Mouse (Mus musculus): ENCODE results near the gene Slc30a4. TPM values are rescaled to one million over a fixed set of nuclear protein-coding genes. Genes with fewer than 3 reads are reported as not detected.

Gene Slc30a4
- polyA plus RNA-seq, 1 experiment from 2014 or later: 1.0 TPM

DNA sequence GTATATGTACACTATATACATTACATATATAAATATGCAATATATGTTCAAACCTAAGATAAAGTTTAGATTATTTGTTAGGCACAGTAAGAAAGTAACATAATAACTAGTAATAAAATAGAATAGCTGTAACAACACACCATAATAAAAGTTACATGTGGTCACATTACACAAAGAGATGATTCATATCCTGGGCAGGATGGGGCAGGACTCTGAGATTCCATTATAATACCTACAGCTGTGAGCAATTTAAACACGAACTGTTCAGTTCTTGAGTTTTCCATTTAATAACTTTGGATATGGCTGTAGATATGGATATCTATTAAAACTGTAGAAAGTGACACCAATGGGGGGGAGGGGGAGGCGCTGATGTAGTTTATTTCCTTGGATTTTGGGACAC lies 4.9 kb downstream of the Slc30a4 start:
- WGBS (ENCODE audit: insufficient replicate concordance): 68% methylated on average over 2 of the region's 2 CpGs
- no peak for ATAC-seq (ENCODE audit: low read depth)
- no peaks in the 10 kb centered on the region for H3K36me3 ChIP-seq (ENCODE audit: control insufficient read depth, insufficient read depth)
- H3K27ac ChIP-seq (ENCODE audit: low read length): no peak overlapping the region
- no peaks in the 10 kb centered on the region for H3K4me1 ChIP-seq (ENCODE audit: control insufficient read depth, low read depth, low read length)
- no peak overlapping the region for H3K4me3 ChIP-seq (ENCODE audit: low read depth, low read length)
- no peak overlapping the region for H3K9ac ChIP-seq (ENCODE audit: low read depth, low read length)
- H3K9me3 ChIP-seq (replicated peaks; ENCODE audit: control insufficient read depth, low read length): no peaks in the 10 kb centered on the region
- H3K4me2 ChIP-seq (ENCODE audit: low read depth, low read length): no peak overlapping the region
- H3K27me3 ChIP-seq (ENCODE audit: control insufficient read depth, insufficient read depth, low read depth, low read length): peaks cover 15% of the 10 kb centered on the region

DNA sequence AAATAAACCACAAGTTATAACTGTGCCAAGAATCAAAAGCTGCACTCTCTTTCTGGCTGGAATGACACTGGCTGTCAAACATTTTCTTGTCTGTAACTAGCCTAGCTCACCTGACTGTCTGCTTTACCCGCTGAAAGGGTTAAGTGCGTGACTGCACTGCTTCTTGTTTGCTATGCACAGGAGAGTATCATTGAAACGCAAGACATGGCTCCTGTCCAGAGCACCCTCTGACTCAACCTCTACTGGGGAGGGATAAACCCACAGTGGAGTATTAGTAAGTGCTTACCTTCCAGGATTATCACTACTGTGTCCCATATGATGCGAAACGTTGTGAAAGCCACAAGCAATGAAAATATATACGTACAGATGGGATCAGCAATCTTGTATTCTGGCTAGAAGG lies 15.8 kb downstream of the Slc30a4 start:
- no peak for ATAC-seq (ENCODE audit: low read depth)
- Histone ChIP-seq H3K4me3 (ENCODE audit: low read depth, low read length) (no peak overlapping the region), H3K27ac (ENCODE audit: low read length) (no peak overlapping the region), H3K36me3 (ENCODE audit: control insufficient read depth, insufficient read depth) (no peaks in the 10 kb centered on the region), H3K9ac (ENCODE audit: low read depth, low read length) (no peak overlapping the region), H3K27me3 (ENCODE audit: control insufficient read depth, insufficient read depth, low read depth, low read length) (no peaks in the 10 kb centered on the region), H3K4me1 (ENCODE audit: control insufficient read depth, low read depth, low read length) (no peaks in the 10 kb centered on the region), H3K4me2 (ENCODE audit: low read depth, low read length) (no peak overlapping the region), H3K9me3 (replicated peaks; ENCODE audit: control insufficient read depth, low read length) (peaks cover 5% of the 10 kb centered on the region)
- WGBS (ENCODE audit: insufficient replicate concordance): 65% methylated on average over 6 of the region's 6 CpGs

DNA sequence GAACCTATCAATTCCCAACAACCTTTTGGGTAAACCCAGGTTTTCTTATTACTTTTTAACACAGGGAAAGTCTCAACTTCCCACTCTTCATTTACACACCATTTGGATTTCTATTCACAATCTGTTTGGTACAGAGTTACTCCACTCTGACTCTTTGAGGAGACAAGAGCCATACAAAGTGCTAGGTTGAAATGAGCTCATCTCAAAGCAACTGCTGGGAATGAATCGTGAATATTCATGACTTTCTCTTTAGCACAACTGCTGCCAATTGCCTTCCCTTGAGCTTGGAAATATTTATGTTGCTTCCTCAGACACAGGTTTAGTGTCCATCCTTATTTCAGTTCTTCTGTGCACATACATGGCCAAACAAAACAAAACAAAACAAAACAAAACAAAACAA lies 18.8 kb downstream of the Slc30a4 start:
- H3K36me3 ChIP-seq (ENCODE audit: control insufficient read depth, insufficient read depth): no peaks in the 10 kb centered on the region
- 48% methylated on average over 1 of the region's 1 CpGs for WGBS (ENCODE audit: insufficient replicate concordance)
- ATAC-seq (ENCODE audit: low read depth): no peak
- H3K27me3 ChIP-seq (ENCODE audit: control insufficient read depth, insufficient read depth, low read depth, low read length): no peaks in the 10 kb centered on the region
- H3K9ac ChIP-seq (ENCODE audit: low read depth, low read length): no peak overlapping the region
- H3K27ac ChIP-seq (ENCODE audit: low read length): no peak overlapping the region
- peaks cover 8% of the 10 kb centered on the region for H3K9me3 ChIP-seq (replicated peaks; ENCODE audit: control insufficient read depth, low read length)
- H3K4me1 ChIP-seq (ENCODE audit: control insufficient read depth, low read depth, low read length): no peaks in the 10 kb centered on the region
- H3K4me3 ChIP-seq (ENCODE audit: low read depth, low read length): no peak overlapping the region
- H3K4me2 ChIP-seq (ENCODE audit: low read depth, low read length): no peak overlapping the region

DNA sequence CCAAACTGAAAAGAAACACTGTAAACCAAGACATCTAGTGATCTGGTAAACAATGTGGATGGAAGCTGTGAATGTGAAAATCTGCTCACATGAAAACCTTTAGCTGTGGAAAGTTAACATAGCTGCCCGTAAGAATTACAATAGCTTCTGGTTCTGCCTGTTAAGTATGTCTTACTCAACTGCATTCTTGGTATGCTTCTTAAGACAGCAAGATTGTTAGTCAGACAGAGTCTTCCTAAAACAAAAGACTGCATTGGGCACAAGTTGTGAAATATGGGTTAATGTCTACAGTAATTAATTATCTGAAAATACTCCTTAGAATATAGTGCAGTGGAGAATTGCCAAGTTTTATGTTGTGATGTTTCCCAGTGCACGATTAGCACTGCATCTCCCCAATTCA lies 19.9 kb downstream of the Slc30a4 start:
- Histone ChIP-seq H3K9ac (ENCODE audit: low read depth, low read length) (no peak overlapping the region), H3K4me2 (ENCODE audit: low read depth, low read length) (no peak overlapping the region), H3K4me1 (ENCODE audit: control insufficient read depth, low read depth, low read length) (no peaks in the 10 kb centered on the region), H3K36me3 (ENCODE audit: control insufficient read depth, insufficient read depth) (no peaks in the 10 kb centered on the region), H3K9me3 (replicated peaks; ENCODE audit: control insufficient read depth, low read length) (peaks cover 8% of the 10 kb centered on the region), H3K27me3 (ENCODE audit: control insufficient read depth, insufficient read depth, low read depth, low read length) (no peaks in the 10 kb centered on the region), H3K27ac (ENCODE audit: low read length) (no peak overlapping the region), H3K4me3 (ENCODE audit: low read depth, low read length) (no peak overlapping the region)
- 63% methylated on average over 2 of the region's 2 CpGs for WGBS (ENCODE audit: insufficient replicate concordance)
- ATAC-seq (ENCODE audit: low read depth): no peak

DNA sequence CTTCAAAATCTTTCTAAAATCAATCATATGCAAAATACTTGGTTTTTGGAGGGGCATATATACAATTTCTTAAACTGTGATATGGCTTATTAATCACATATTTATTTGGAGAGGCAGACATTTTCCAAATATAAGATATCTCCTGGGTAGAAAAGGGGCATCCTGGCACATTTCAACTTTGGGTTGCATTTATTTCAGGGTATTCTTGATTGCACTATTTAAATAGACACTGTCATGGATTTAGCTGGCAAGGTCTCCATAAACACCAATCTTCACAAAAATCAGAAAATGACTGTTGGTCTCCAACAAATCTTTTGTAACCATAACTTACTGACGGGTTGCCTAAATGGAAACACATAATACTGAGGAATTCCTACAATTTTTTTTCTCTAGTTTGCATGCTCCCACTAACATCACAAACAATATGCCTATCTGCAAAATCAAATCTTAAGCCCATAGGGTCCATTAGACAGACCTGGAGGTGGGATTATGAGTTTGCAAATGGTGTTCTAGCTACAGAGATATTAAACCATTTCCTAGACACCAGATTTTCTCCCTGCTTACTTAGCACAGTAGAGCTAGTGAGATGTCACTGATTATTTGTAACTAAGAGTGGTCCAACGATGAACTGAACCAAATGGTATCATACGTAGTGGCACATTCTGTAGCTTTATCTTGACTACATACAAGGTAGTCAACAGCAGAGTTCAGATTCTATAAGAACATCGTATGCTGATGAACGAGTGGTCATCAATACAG lies 20.9 kb downstream of the Slc30a4 start:
- Histone ChIP-seq H3K4me1 (ENCODE audit: control insufficient read depth, low read depth, low read length) (no peaks in the 10 kb centered on the region), H3K36me3 (ENCODE audit: control insufficient read depth, insufficient read depth) (no peaks in the 10 kb centered on the region), H3K4me3 (ENCODE audit: low read depth, low read length) (no peak overlapping the region), H3K27ac (ENCODE audit: low read length) (no peak overlapping the region), H3K4me2 (ENCODE audit: low read depth, low read length) (no peak overlapping the region), H3K27me3 (ENCODE audit: control insufficient read depth, insufficient read depth, low read depth, low read length) (no peaks in the 10 kb centered on the region), H3K9ac (ENCODE audit: low read depth, low read length) (no peak overlapping the region), H3K9me3 (replicated peaks; ENCODE audit: control insufficient read depth, low read length) (peaks cover 8% of the 10 kb centered on the region)
- ATAC-seq (ENCODE audit: low read depth): peak; percentile 24
- 60% methylated on average over 5 of the region's 5 CpGs for WGBS (ENCODE audit: insufficient replicate concordance)

DNA sequence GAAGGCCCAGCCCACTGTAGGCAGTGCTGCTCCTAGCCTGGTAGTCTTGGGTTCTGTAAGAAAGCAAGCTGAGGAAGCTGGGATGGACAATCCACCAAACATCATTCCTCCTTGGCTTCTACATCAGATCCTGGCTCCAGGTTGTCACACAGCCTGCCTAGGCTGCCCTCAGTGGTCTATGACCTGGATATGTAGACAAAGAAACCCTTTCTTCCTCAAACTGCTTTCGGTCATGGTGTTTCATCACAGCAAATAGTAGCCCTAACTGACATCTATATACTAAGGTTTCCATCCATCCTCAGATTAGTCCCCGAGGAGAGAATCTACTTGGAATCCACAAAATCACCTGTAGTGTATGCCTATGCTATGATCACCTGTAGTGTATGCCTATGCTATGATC lies 27.3 kb downstream of the Slc30a4 start:
- no peak for ATAC-seq (ENCODE audit: low read depth)
- H3K27ac ChIP-seq (ENCODE audit: low read length): no peak overlapping the region
- WGBS (ENCODE audit: insufficient replicate concordance): 71% methylated on average over 2 of the region's 2 CpGs

DNA sequence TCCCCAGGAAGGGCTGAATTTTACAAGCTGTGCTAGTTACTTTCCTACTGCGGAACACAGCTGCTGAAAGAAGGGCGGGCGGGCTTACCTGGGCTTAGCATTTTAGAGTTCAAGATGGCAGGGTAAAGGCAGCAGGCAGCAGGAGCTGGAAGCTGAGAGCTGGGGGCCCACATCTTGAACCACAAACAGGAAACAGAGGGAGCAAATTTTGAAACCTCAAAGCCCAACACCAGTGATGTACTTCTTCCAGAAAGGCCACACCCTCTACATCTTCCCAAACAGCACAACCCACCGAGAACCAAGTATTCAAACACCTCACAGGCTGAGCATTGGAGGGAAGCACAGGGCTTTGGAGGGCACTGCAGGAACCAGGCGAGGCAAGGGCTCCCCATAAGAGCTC lies 29.6 kb downstream of the Slc30a4 start:
- no peaks in the 10 kb centered on the region for H3K9me3 ChIP-seq (replicated peaks; ENCODE audit: control insufficient read depth, low read length)
- no peak overlapping the region for H3K4me3 ChIP-seq (ENCODE audit: low read depth, low read length)
- no peak overlapping the region for H3K4me2 ChIP-seq (ENCODE audit: low read depth, low read length)
- no peak for ATAC-seq (ENCODE audit: low read depth)
- H3K27ac ChIP-seq (ENCODE audit: low read length): no peak overlapping the region
- 18% methylated on average over 5 of the region's 5 CpGs for WGBS (ENCODE audit: insufficient replicate concordance)
- H3K9ac ChIP-seq (ENCODE audit: low read depth, low read length): no peak overlapping the region
- H3K27me3 ChIP-seq (ENCODE audit: control insufficient read depth, insufficient read depth, low read depth, low read length): no peaks in the 10 kb centered on the region
- H3K36me3 ChIP-seq (ENCODE audit: control insufficient read depth, insufficient read depth): no peaks in the 10 kb centered on the region
- no peaks in the 10 kb centered on the region for H3K4me1 ChIP-seq (ENCODE audit: control insufficient read depth, low read depth, low read length)

More for the DNA sequence above, 27.3 kb downstream of the Slc30a4 start:
- no peak overlapping the region for H3K9ac ChIP-seq (ENCODE audit: low read depth, low read length)
- no peaks in the 10 kb centered on the region for H3K9me3 ChIP-seq (replicated peaks; ENCODE audit: control insufficient read depth, low read length)
- no peak overlapping the region for H3K4me2 ChIP-seq (ENCODE audit: low read depth, low read length)
- no peaks in the 10 kb centered on the region for H3K36me3 ChIP-seq (ENCODE audit: control insufficient read depth, insufficient read depth)
- H3K4me1 ChIP-seq (ENCODE audit: control insufficient read depth, low read depth, low read length): no peaks in the 10 kb centered on the region
- no peaks in the 10 kb centered on the region for H3K27me3 ChIP-seq (ENCODE audit: control insufficient read depth, insufficient read depth, low read depth, low read length)
- no peak overlapping the region for H3K4me3 ChIP-seq (ENCODE audit: low read depth, low read length)

DNA sequence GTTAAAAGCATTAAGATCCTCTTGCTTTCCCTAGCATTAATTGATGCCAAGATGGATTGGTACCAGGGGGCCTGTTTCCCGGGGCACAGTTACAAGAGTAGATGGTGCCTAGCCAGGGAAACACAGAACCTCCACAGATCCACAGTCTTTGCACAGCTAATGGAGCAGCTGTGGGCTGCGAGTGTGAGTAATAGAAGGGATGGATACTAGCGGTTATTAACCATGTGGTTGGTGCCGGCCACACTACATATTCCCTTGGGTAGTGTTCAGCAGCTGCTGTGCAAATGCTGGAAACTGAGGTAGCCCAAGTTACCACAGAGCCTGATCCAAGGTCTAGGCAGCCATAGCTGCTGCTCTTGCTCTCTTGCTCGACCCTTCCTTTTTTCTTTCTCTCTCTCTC lies 30.7 kb downstream of the Slc30a4 start:
- no peak for ATAC-seq (ENCODE audit: low read depth)
- H3K9me3 ChIP-seq (replicated peaks; ENCODE audit: control insufficient read depth, low read length): no peaks in the 10 kb centered on the region
- no peaks in the 10 kb centered on the region for H3K27me3 ChIP-seq (ENCODE audit: control insufficient read depth, insufficient read depth, low read depth, low read length)
- no peak overlapping the region for H3K27ac ChIP-seq (ENCODE audit: low read length)
- no peak overlapping the region for H3K4me3 ChIP-seq (ENCODE audit: low read depth, low read length)
- H3K9ac ChIP-seq (ENCODE audit: low read depth, low read length): no peak overlapping the region
- 53% methylated on average over 5 of the region's 5 CpGs for WGBS (ENCODE audit: insufficient replicate concordance)
- no peaks in the 10 kb centered on the region for H3K4me1 ChIP-seq (ENCODE audit: control insufficient read depth, low read depth, low read length)
- no peaks in the 10 kb centered on the region for H3K36me3 ChIP-seq (ENCODE audit: control insufficient read depth, insufficient read depth)
- no peak overlapping the region for H3K4me2 ChIP-seq (ENCODE audit: low read depth, low read length)

DNA sequence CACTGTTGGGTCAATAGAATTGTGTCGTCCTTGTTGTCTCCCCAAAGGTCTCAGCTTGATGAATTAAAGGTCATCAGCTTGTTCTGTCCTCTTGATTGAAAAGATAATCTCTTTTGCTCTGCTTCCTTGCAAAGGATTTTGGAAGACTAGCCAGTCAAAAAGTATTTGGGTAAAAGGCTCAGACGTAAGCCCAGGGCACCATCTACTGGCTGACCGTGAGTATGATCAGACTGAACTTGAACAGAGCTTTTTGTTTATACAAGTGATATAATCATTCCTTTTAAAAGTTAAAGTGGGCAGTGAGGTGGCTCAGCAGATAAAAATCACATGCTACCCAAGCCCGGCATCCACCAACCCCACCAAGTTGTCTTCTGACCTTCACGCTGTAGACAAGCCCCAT lies 34.6 kb downstream of the Slc30a4 start:
- Histone ChIP-seq H3K36me3 (ENCODE audit: control insufficient read depth, insufficient read depth) (no peaks in the 10 kb centered on the region), H3K4me2 (ENCODE audit: low read depth, low read length) (no peak overlapping the region), H3K27ac (ENCODE audit: low read length) (no peak overlapping the region), H3K9me3 (replicated peaks; ENCODE audit: control insufficient read depth, low read length) (no peaks in the 10 kb centered on the region), H3K4me1 (ENCODE audit: control insufficient read depth, low read depth, low read length) (no peaks in the 10 kb centered on the region), H3K9ac (ENCODE audit: low read depth, low read length) (no peak overlapping the region), H3K4me3 (ENCODE audit: low read depth, low read length) (no peak overlapping the region), H3K27me3 (ENCODE audit: control insufficient read depth, insufficient read depth, low read depth, low read length) (no peaks in the 10 kb centered on the region)
- no peak for ATAC-seq (ENCODE audit: low read depth)
- 22% methylated on average over 5 of the region's 5 CpGs for WGBS (ENCODE audit: insufficient replicate concordance)

All from liver, embryonic 16.5 days (tissue).